Mouse (Mus musculus) intestine, embryonic 16.5 days (tissue): ENCODE measurements around the gene Sirt2. TPM values are rescaled to one million over a fixed set of nuclear protein-coding genes. Genes with fewer than 3 reads are reported as not detected.
A peak's percentile ranks its signal among the peaks of the same experiment; 100 is the strongest.

Experiments used
- ATAC-seq: fragments of 200-750 bp; cut with Nextera tagmentation; 2 replicates; pipeline ENCODE4 v1.8.0; 2017; ENCODE audit warnings: moderate TSS enrichment, moderate library complexity
- H3K27ac ChIP-seq: fragments of 300-500 bp; sonication (generic); 2 replicates; pipeline ENCODE4 v1.5.1; 2014; ENCODE audit warnings: mild to moderate bottlenecking, low read length
- H3K27me3 ChIP-seq: fragments of 300-500 bp; sonication (generic); replicated peaks from 2 replicates; pipeline ENCODE4 v1.6.1; 2014; ENCODE audit warnings: low read length, control low read depth, mixed read lengths; ENCODE audit not compliant: control insufficient read depth, insufficient read depth
- H3K36me3 ChIP-seq: fragments of 300-500 bp; sonication (generic); 2 replicates; pipeline ENCODE4 v1.6.1; 2014; ENCODE audit warnings: low read length, control low read depth; ENCODE audit not compliant: control insufficient read depth, insufficient read depth
- H3K4me1 ChIP-seq: fragments of 300-500 bp; sonication (generic); 2 replicates; pipeline ENCODE4 v1.6.1; 2014; ENCODE audit warnings: low read length, control low read depth, mixed read lengths; ENCODE audit not compliant: control insufficient read depth, insufficient read depth
- H3K4me2 ChIP-seq: fragments of 300-500 bp; sonication (generic); 2 replicates; pipeline ENCODE4 v1.6.1; 2014; ENCODE audit warnings: low read depth, low read length, control low read depth
- H3K4me3 ChIP-seq: fragments of 300-500 bp; sonication (generic); 2 replicates; pipeline ENCODE4 v1.5.1; 2014; ENCODE audit warnings: mild to moderate bottlenecking, low read length
- H3K9ac ChIP-seq: fragments of 300-500 bp; sonication (generic); 2 replicates; pipeline ENCODE4 v1.6.1; 2014; ENCODE audit warnings: low read depth, low read length
- H3K9me3 ChIP-seq: fragments of 300-500 bp; sonication (generic); 2 replicates; pipeline ENCODE4 v1.6.1; 2016; ENCODE audit warnings: low read length, control low read depth; ENCODE audit not compliant: control insufficient read depth
- WGBS: fragments of 180-500 bp; shearing (Covaris S2); extraction: QIAGEN DNeasy Blood & Tissue Kit; methylation state at CpG from one replicate; pipeline ENCODE4 v1.1.7; 2014; 5-methylcytosine and 5-hydroxymethylcytosine counted together
- polyA plus RNA-seq: library from polyadenylated mRNA; unstranded; fragments of >200 nt; fragmentation: Nextera tagmentation; extraction: Ambion mirVana; gene quantifications from 2 replicates; pipeline ENCODE4 v1.2.1, GENCODE M21; 2015

Gene Sirt2
- polyA plus RNA-seq, 1 experiment from 2014 or later, result 71.9 TPM

- H3K4me2 ChIP-seq, result no peak overlapping the region
- H3K4me1 ChIP-seq, result peaks cover 21% of the 10 kb centered on the region
- no peaks in the 10 kb centered on the region for H3K9me3 ChIP-seq
- H3K9ac ChIP-seq, result no peak overlapping the region
- no peak for ATAC-seq
- H3K36me3 ChIP-seq, result peaks cover 5% of the 10 kb centered on the region; the same call in 1 of the 2 replicates
- H3K27ac ChIP-seq, result no peak overlapping the region
- WGBS, result 90% methylated on average over 9 of the region's 9 CpGs
- H3K4me3 ChIP-seq, result no peak overlapping the region
- H3K27me3 ChIP-seq, result no peaks in the 10 kb centered on the region
Measured at GRCm38 (mm10) chr7:28787884-28788283, 21.3 kb downstream of the Sirt2 start.

GRCm38 (mm10) chr7:28788307-28789195 lies 22.0 kb downstream of the Sirt2 start, which contains the start of gene Rinl:
Gene Rinl (plus strand): TSS chr7:28788969.
- Histone ChIP-seq H3K27ac (peak within 1 kb of the TSS; percentile 57; the same call in 1 of the 2 replicates), H3K4me3 (no peak within 1 kb of the TSS), H3K36me3 (peaks cover 2% of the 10 kb centered on the region; the same call in 1 of the 2 replicates), H3K27me3 (no peaks in the 10 kb centered on the region), H3K4me2 (no peak within 1 kb of the TSS), H3K9me3 (no peaks in the 10 kb centered on the region), H3K4me1 (peaks cover 21% of the 10 kb centered on the region), H3K9ac (peak within 1 kb of the TSS; percentile 40; the same call in 1 of the 2 replicates)
- WGBS, result 60% methylated on average over 5 of the region's 5 CpGs
- ATAC-seq, result no peak

GRCm38 (mm10) chr7:28789235-28789634 lies 22.7 kb downstream of the Sirt2 start:
- peaks cover 21% of the 10 kb centered on the region for H3K4me1 ChIP-seq
- peak overlapping the region; percentile 14; the same call in 1 of the 2 replicates for H3K27ac ChIP-seq
- no peak overlapping the region for H3K4me3 ChIP-seq
- no peak for ATAC-seq
- H3K9me3 ChIP-seq, result no peaks in the 10 kb centered on the region
- peak overlapping the region; percentile 40; the same call in 1 of the 2 replicates for H3K9ac ChIP-seq
- no peak overlapping the region for H3K4me2 ChIP-seq
- WGBS, result 44% methylated on average over 3 of the region's 3 CpGs
- H3K27me3 ChIP-seq, result no peaks in the 10 kb centered on the region
- H3K36me3 ChIP-seq, result no peaks in the 10 kb centered on the region

GRCm38 (mm10) chr7:28790066-28790806 lies 23.7 kb downstream of the Sirt2 start:
- 57% methylated on average over 8 of the region's 8 CpGs for WGBS
- Histone ChIP-seq H3K9ac (no peak overlapping the region), H3K4me1 (peaks cover 21% of the 10 kb centered on the region), H3K4me2 (no peak overlapping the region), H3K36me3 (no peaks in the 10 kb centered on the region), H3K4me3 (no peak overlapping the region), H3K9me3 (no peaks in the 10 kb centered on the region), H3K27me3 (no peaks in the 10 kb centered on the region), H3K27ac (0 out of 2 replicates have a peak overlapping the region, but pooled peaks have one; percentile 57)
- 0 out of 2 replicates have a peak, but pooled peaks have one; percentile 25 for ATAC-seq

- Histone ChIP-seq H3K4me1 (peaks cover 25% of the 10 kb centered on the region), H3K36me3 (no peaks in the 10 kb centered on the region), H3K27me3 (no peaks in the 10 kb centered on the region), H3K4me3 (no peak overlapping the region), H3K4me2 (no peak overlapping the region), H3K27ac (no peak overlapping the region), H3K9me3 (no peaks in the 10 kb centered on the region), H3K9ac (no peak overlapping the region)
- ATAC-seq, result 0 out of 2 replicates have a peak, but pooled peaks have one; percentile 17
Measured at GRCm38 (mm10) chr7:28791706-28792105, 25.2 kb downstream of the Sirt2 start.

GRCm38 (mm10) chr7:28792391-28793185 lies 26.1 kb downstream of the Sirt2 start:
- Histone ChIP-seq H3K4me1 (peaks cover 29% of the 10 kb centered on the region), H3K9ac (no peak overlapping the region), H3K9me3 (no peaks in the 10 kb centered on the region), H3K27ac (no peak overlapping the region), H3K4me2 (no peak overlapping the region), H3K27me3 (no peaks in the 10 kb centered on the region), H3K4me3 (no peak overlapping the region), H3K36me3 (no peaks in the 10 kb centered on the region)
- no peak for ATAC-seq
- 72% methylated on average over 12 of the region's 14 CpGs for WGBS

- Histone ChIP-seq H3K27me3 (no peaks in the 10 kb centered on the region), H3K4me1 (peaks cover 26% of the 10 kb centered on the region), H3K36me3 (no peaks in the 10 kb centered on the region), H3K4me2 (no peak overlapping the region), H3K4me3 (no peak overlapping the region), H3K9me3 (no peaks in the 10 kb centered on the region), H3K9ac (no peak overlapping the region), H3K27ac (no peak overlapping the region)
- no peak for ATAC-seq
- WGBS, result 30% methylated on average over 2 of the region's 2 CpGs
Measured at GRCm38 (mm10) chr7:28793834-28794233, 27.3 kb downstream of the Sirt2 start.

- Histone ChIP-seq H3K4me3 (no peak overlapping the region), H3K36me3 (no peaks in the 10 kb centered on the region), H3K9me3 (no peaks in the 10 kb centered on the region), H3K27ac (no peak overlapping the region), H3K4me1 (peaks cover 25% of the 10 kb centered on the region; the same call in 1 of the 2 replicates), H3K27me3 (no peaks in the 10 kb centered on the region), H3K9ac (no peak overlapping the region), H3K4me2 (no peak overlapping the region)
- 79% methylated on average over 3 of the region's 3 CpGs for WGBS
- no peak for ATAC-seq
Measured at GRCm38 (mm10) chr7:28794496-28794895, 28.0 kb downstream of the Sirt2 start.
